Mouse (Mus musculus): ENCODE measurements around the gene Crybg2.

GRCm38 (mm10) chr4:134126300-134127120 lies 65.9 kb downstream of the Crybg2 start:
- no peak for TF ChIP-seq CTCF (IDR thresholded peaks at IDR 0.05; ENCODE audit: extremely low read depth, insufficient read depth, low read length)
- TF ChIP-seq POLR2A (IDR thresholded peaks at IDR 0.05; ENCODE audit: extremely low read depth, insufficient read depth, low read length): peak; percentile 23; the same call in 1 of the 2 replicates

Measured in cortical plate, adult 2 months (tissue).